Mouse (Mus musculus): Measurements from ENCODE around the gene Spata1.
A peak's percentile ranks its signal among the peaks of the same experiment; 100 is the strongest.
"Not testable (repeated sequence)": the region's sequence is repeated elsewhere in the genome, so short reads cannot be mapped to it uniquely, and the experiment has no call there.

Gene Spata1

GRCm38 (mm10) chr3:146450371-146450841, 49.1 kb downstream of the Spata1 start:
- DNase-seq: peak; percentile 97

GRCm38 (mm10) chr3:146449745-146450250, 49.8 kb downstream of the Spata1 start, which contains the start of gene Ctbs:
Ctbs (plus strand) TSS chr3:146449795.
- DNase-seq: no peak

GRCm38 (mm10) chr3:146448969-146449368, 50.6 kb downstream of the Spata1 start:
- DNase-seq: no peak

GRCm38 (mm10) chr3:146448372-146448771, 51.2 kb downstream of the Spata1 start:
- DNase-seq: no peak

GRCm38 (mm10) chr3:146447598-146447997, 52.0 kb downstream of the Spata1 start:
- no peak for DNase-seq

- no peak for DNase-seq
Measured at GRCm38 (mm10) chr3:146447156-146447555, 52.4 kb downstream of the Spata1 start.

GRCm38 (mm10) chr3:146444880-146445279, 54.7 kb downstream of the Spata1 start:
- DNase-seq: no peak

- DNase-seq: no peak
Measured at GRCm38 (mm10) chr3:146443380-146443779, 56.2 kb downstream of the Spata1 start.

- no peak for DNase-seq
Measured at GRCm38 (mm10) chr3:146442936-146443335, 56.6 kb downstream of the Spata1 start.

- no peak for DNase-seq
Measured at GRCm38 (mm10) chr3:146442484-146442883, 57.1 kb downstream of the Spata1 start.

- no peak for DNase-seq
Measured at GRCm38 (mm10) chr3:146440422-146440821, 59.1 kb downstream of the Spata1 start.

- DNase-seq: no peak
Measured at GRCm38 (mm10) chr3:146440011-146440410, 59.5 kb downstream of the Spata1 start.

- DNase-seq: no peak
Measured at GRCm38 (mm10) chr3:146436114-146436513, 63.4 kb downstream of the Spata1 start.

GRCm38 (mm10) chr3:146435533-146435932, 64.0 kb downstream of the Spata1 start:
- DNase-seq: no peak

GRCm38 (mm10) chr3:146434686-146435085, 64.9 kb downstream of the Spata1 start:
- DNase-seq: no peak

- DNase-seq: no peak
Measured at GRCm38 (mm10) chr3:146433681-146434350, 65.7 kb downstream of the Spata1 start.

- not testable (repeated sequence) for DNase-seq
Measured at GRCm38 (mm10) chr3:146433063-146433462, 66.5 kb downstream of the Spata1 start.

GRCm38 (mm10) chr3:146426489-146426888, 73.1 kb downstream of the Spata1 start:
- DNase-seq: no peak

- no peak for DNase-seq
Measured at GRCm38 (mm10) chr3:146425902-146426301, 73.7 kb downstream of the Spata1 start.

- DNase-seq: peak; percentile 18
Measured at GRCm38 (mm10) chr3:146424306-146424900, 75.2 kb downstream of the Spata1 start.

- no peak for DNase-seq
Measured at GRCm38 (mm10) chr3:146423710-146424109, 75.8 kb downstream of the Spata1 start.

GRCm38 (mm10) chr3:146421787-146422186, 77.8 kb downstream of the Spata1 start:
- no peak for DNase-seq

- no peak for DNase-seq
Measured at GRCm38 (mm10) chr3:146419992-146420537, 79.5 kb downstream of the Spata1 start.

- no peak for DNase-seq
Measured at GRCm38 (mm10) chr3:146419534-146419933, 80.0 kb downstream of the Spata1 start.
